Mouse (Mus musculus) midbrain, embryonic 11.5 days (tissue): Measurements from ENCODE around the gene Alg13. TPM values are rescaled to one million over a fixed set of nuclear protein-coding genes. Genes with fewer than 3 reads are reported as not detected.
A peak's percentile ranks its signal among the peaks of the same experiment; 100 is the strongest.

Experiments used
- ATAC-seq: fragments of 200-750 bp; cut with Nextera tagmentation; 2 replicates; pipeline ENCODE4 v1.8.0; 2017; ENCODE audit warnings: moderate TSS enrichment, moderate library complexity; ENCODE audit not compliant: low FRiP score
- DNase-seq: peaks from one replicate; pipeline ENCODE4 v3.0.0; 2015; ENCODE audit warnings: low spot score; ENCODE audit errors: missing footprints
- H3K27ac ChIP-seq: fragments of 300-500 bp; sonication (generic); 2 replicates; pipeline ENCODE4 v1.5.1; 2014; ENCODE audit warnings: low read depth, low read length
- H3K27me3 ChIP-seq: fragments of 300-500 bp; sonication (generic); 2 replicates; pipeline ENCODE4 v1.6.1; 2014; ENCODE audit warnings: mild to moderate bottlenecking, low read length, moderate library complexity, mixed read lengths; ENCODE audit not compliant: control insufficient read depth, insufficient read depth
- H3K36me3 ChIP-seq: fragments of 300-500 bp; sonication (generic); 2 replicates; pipeline ENCODE4 v1.6.1; 2014; ENCODE audit warnings: mild to moderate bottlenecking, low read length, moderate library complexity, mixed read lengths; ENCODE audit not compliant: control insufficient read depth, insufficient read depth
- H3K4me1 ChIP-seq: fragments of 300-500 bp; sonication (generic); 2 replicates; pipeline ENCODE4 v1.6.1; 2014; ENCODE audit warnings: low read length; ENCODE audit not compliant: control insufficient read depth, insufficient read depth
- H3K4me2 ChIP-seq: fragments of 300-500 bp; sonication (generic); 2 replicates; pipeline ENCODE4 v1.6.1; 2014; ENCODE audit warnings: mild to moderate bottlenecking, moderate library complexity
- H3K4me3 ChIP-seq: fragments of 300-500 bp; sonication (generic); 2 replicates; pipeline ENCODE4 v1.5.1; 2014; ENCODE audit warnings: low read depth, low read length
- H3K9ac ChIP-seq: fragments of 300-500 bp; sonication (generic); 2 replicates; pipeline ENCODE4 v1.6.1; 2014; ENCODE audit warnings: low read length
- H3K9me3 ChIP-seq: fragments of 300-500 bp; sonication (generic); 2 replicates; pipeline ENCODE4 v1.6.1; 2016; ENCODE audit warnings: low read length; ENCODE audit not compliant: control insufficient read depth
- WGBS: fragments of 180-500 bp; shearing (Covaris S2); extraction: QIAGEN DNeasy Blood & Tissue Kit; methylation state at CpG from one replicate; pipeline ENCODE4 v1.1.7; 2014; 5-methylcytosine and 5-hydroxymethylcytosine counted together
- polyA plus RNA-seq: library from polyadenylated mRNA; unstranded; fragments of >200 nt; fragmentation: Nextera tagmentation; extraction: Ambion mirVana; gene quantifications from 2 replicates; pipeline ENCODE4 v1.2.1, GENCODE M21; 2014

Gene Alg13
- polyA plus RNA-seq = 27.2 and 31.0 TPM in 2 replicates

DNA sequence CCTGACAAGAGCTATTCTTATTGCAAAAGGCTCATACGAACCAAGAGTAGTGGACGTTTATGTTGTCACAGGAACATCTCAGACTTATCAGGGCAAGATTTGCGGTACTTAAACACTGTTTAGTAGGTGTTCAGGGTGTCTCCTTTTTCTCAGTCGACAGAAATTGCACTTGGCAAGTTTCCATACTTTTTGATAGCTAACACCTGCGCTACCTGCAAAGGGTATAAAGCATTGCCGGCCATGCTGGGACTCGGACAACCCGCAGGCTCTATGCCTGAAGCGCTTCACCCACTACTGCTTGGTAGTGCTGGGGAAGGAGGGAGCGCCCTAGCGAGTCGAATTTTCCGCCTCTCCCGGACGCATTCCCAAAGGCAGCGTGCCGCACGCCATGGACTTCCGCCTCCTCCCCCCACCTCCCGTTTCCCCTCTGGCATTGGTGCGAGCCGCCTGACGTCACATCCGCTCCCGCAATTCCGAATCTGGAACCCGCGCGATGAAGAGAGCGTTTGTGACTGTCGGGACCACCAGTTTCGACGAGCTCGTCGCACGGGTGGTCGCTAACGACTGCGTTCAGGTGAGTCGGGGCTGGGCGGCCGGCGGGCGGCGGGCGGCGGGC lies at the start of gene Alg13:
Alg13 (plus strand) TSS at position 257 of the 616 bp plus-strand sequence.
- Histone ChIP-seq H3K27me3 (no peaks in the 10 kb centered on the region), H3K4me2 (peak within 1 kb of the TSS; percentile 71), H3K27ac (no peak within 1 kb of the TSS), H3K36me3 (no peaks in the 10 kb centered on the region), H3K4me1 (no peaks in the 10 kb centered on the region), H3K9ac (peak within 1 kb of the TSS; percentile 64), H3K4me3 (peak within 1 kb of the TSS; percentile 58), H3K9me3 (no peaks in the 10 kb centered on the region)
- WGBS = 25% methylated on average over 37 of the region's 47 CpGs
- ATAC-seq (peak; percentile 94), DNase-seq (peak; percentile 94)

DNA sequence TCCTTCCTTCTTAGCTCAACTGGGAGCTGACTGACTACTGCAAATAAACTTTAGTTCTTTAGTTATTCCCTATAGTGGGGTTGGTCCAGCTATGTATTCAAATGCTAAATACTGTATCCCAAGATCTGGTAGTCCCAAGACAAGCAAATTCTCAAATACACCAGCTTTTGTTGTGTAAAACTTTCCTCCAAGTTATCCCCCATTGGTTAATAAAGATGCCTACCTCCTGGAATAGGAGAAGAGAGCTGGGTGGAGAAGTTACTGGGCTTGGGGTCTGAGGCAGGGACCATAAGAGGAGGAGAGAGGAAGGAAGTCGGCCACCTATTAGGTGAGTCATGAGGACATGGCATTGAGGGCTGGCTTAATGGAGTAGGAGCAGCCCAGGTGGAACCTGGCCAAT lies 49.0 kb upstream of the Alg13 start:
- H3K36me3 ChIP-seq = no peaks in the 10 kb centered on the region
- H3K27me3 ChIP-seq = no peaks in the 10 kb centered on the region
- no peak overlapping the region for H3K4me2 ChIP-seq
- no peak overlapping the region for H3K9ac ChIP-seq
- DNase-seq (no peak), ATAC-seq (no peak)
- H3K4me1 ChIP-seq = no peaks in the 10 kb centered on the region
- no peak overlapping the region for H3K4me3 ChIP-seq
- H3K9me3 ChIP-seq = no peaks in the 10 kb centered on the region
- WGBS = 79% methylated on average over 1 of the region's 1 CpGs
- H3K27ac ChIP-seq = no peak overlapping the region

DNA sequence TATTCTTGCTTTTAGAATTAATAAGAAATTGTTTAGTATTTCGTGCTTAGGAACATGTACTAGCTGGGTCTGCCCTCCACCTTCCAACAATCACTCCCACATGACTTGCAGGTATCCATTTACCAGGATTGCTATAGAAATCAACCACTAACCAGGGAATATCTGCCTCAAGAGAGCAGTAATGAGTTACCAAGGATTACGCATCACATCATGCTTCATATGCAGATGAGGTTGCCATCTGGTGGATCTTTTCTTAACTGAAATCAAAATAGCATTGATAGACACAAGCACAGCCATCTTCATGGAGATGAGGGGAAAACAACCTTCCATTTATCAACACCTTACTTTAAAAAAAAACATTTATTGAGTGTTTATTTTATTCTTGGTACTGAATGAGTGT lies 16.1 kb upstream of the Alg13 start:
- Histone ChIP-seq H3K27ac (no peak overlapping the region), H3K4me1 (no peaks in the 10 kb centered on the region), H3K4me3 (no peak overlapping the region), H3K4me2 (no peak overlapping the region), H3K36me3 (no peaks in the 10 kb centered on the region), H3K27me3 (no peaks in the 10 kb centered on the region), H3K9ac (no peak overlapping the region), H3K9me3 (no peaks in the 10 kb centered on the region)
- ATAC-seq = no peak
- no peak for DNase-seq
- WGBS = 81% methylated on average over 2 of the region's 2 CpGs

DNA sequence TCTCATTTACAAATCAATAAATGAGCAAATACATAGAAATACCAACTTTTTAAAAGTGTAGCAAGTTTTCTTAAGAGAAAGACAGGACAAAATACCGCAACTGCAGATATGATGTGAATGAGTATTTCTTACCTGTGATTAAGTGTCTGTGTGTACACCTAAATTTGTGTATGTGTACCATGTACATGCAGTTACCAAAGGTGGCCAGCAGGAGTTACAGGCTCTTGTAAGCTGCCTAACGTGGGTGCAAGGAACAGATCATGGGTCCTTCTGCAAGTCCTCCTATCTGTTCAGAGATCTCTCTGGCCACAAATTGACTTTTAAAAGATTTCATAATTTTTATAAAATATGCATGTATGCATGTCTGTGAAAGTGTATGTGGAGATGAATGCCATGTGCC lies 11.9 kb upstream of the Alg13 start:
- H3K4me1 ChIP-seq = no peaks in the 10 kb centered on the region
- no peak overlapping the region for H3K4me2 ChIP-seq
- H3K27me3 ChIP-seq = no peaks in the 10 kb centered on the region
- H3K9me3 ChIP-seq = no peaks in the 10 kb centered on the region
- no peak overlapping the region for H3K27ac ChIP-seq
- no peaks in the 10 kb centered on the region for H3K36me3 ChIP-seq
- 90% methylated on average over 2 of the region's 2 CpGs for WGBS
- no peak overlapping the region for H3K4me3 ChIP-seq
- DNase-seq (no peak), ATAC-seq (no peak)
- H3K9ac ChIP-seq = no peak overlapping the region

DNA sequence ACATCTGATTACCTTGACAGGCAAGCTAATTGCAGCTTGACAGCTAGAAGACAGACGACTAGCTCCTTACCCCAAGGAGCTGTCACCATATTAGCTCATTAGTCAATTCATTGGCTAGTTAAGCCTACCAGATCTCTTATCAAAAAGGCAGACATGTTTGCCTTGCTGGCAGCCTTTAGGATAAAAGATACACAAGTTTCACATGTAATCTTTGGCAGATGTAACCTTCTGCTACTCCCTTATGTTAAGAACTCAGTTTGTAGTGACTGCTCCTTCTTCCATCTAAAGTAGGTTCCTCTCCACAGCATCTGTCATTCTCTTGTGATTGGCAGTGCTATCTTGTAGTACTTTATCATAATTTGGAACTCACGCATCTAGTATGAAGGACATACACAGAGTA lies 3.6 kb upstream of the Alg13 start:
- WGBS = 78% methylated on average over 2 of the region's 2 CpGs
- no peak overlapping the region for H3K4me2 ChIP-seq
- no peak for DNase-seq
- no peak overlapping the region for H3K4me3 ChIP-seq
- ATAC-seq = no peak
- no peak overlapping the region for H3K9ac ChIP-seq
- H3K27me3 ChIP-seq = no peaks in the 10 kb centered on the region
- H3K4me1 ChIP-seq = no peaks in the 10 kb centered on the region
- no peak overlapping the region for H3K27ac ChIP-seq
- H3K36me3 ChIP-seq = no peaks in the 10 kb centered on the region
- H3K9me3 ChIP-seq = no peaks in the 10 kb centered on the region

DNA sequence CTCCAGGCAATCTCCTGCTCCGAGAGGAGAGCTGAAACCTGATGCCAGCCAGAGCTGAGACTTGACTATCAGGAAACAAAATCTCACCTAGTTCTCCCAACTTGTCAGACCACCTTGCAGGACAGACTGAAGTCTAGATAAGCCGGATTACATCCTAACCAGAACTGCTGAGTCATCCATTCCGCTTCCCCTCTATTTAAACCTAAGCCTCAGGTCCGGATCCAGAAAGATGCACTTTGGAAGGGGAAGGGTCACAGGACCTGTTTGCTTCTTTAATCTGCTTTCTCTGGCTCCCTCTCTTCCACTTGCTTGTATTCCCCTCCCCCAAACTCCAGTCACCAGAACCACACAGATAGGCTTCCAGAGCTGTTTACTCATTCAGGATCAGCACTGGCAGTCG lies 2.6 kb upstream of the Alg13 start:
- H3K27me3 ChIP-seq = no peaks in the 10 kb centered on the region
- DNase-seq (no peak), ATAC-seq (no peak)
- H3K27ac ChIP-seq = no peak overlapping the region
- WGBS = 33% methylated on average over 5 of the region's 5 CpGs
- H3K4me2 ChIP-seq = no peak overlapping the region
- no peaks in the 10 kb centered on the region for H3K9me3 ChIP-seq
- no peaks in the 10 kb centered on the region for H3K4me1 ChIP-seq
- no peak overlapping the region for H3K4me3 ChIP-seq
- no peaks in the 10 kb centered on the region for H3K36me3 ChIP-seq
- H3K9ac ChIP-seq = no peak overlapping the region

DNA sequence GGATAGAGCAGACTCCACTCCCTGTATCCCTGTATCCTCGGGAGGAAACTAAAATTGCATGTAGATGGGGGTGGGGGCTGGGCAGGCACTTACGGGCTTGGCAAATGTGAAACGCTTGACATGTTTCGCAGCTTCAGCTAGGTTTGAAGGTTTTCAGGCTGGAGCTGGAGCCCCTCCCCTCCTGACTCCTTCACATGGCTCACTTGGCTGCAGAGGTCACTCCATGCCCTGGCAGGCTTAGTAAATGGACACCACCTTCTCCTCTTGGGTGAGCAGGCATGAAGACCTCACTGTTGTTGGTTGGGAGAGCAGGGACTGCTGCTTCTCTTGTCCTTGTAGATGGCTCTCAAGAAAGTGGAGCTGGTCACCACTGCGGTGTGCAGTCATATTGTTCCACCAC lies 1.6 kb upstream of the Alg13 start:
- Histone ChIP-seq H3K9me3 (no peaks in the 10 kb centered on the region), H3K9ac (no peak overlapping the region), H3K4me1 (no peaks in the 10 kb centered on the region), H3K27ac (no peak overlapping the region), H3K4me2 (no peak overlapping the region), H3K4me3 (no peak overlapping the region), H3K27me3 (no peaks in the 10 kb centered on the region), H3K36me3 (no peaks in the 10 kb centered on the region)
- ATAC-seq = no peak
- DNase-seq = no peak
- WGBS = 67% methylated on average over 5 of the region's 5 CpGs

DNA sequence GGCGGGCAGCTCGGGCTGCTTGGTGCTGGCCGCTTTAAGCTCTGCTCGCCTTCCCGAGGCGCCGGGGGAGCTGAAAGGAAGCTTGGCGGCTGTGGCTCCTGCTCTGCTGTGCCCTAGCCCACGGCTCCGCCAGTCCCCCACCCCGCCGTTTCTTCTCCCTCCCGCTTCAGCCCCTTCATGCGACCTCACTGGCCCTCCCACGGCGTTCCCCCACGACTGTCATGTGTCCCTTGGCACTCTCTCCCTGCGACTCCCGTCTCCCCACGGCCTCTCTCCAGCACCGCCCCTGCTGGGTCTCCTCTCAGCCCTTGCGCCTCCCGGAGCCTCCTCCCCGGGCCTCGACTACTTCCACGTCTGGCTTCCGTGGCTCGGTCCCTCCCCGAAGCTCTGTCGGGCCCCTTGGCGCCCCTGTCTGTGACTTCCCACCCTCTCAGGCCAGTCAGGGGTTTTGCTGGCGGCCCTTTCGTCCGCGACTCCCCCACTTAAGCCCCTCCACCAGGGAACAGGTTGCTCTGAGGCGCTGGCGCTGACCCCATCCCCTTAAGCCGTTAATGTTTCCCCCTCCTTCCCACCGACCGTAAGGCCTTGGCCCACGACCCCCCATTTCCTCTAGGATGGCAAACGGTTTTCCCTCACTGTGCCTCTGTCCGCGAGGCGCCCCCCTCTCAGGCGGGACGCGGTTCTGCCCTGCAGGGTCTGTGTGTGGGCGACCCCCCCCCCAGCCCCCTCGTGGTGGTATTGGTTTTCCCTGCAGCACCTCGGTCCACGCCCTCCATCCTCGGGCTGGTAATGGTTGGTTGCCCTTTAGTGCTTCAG lies 768 bp downstream of the Alg13 start:
- DNase-seq = peak; percentile 87
- H3K4me3 ChIP-seq = peak overlapping the region; percentile 58
- H3K27me3 ChIP-seq = no peaks in the 10 kb centered on the region
- peak; percentile 79 for ATAC-seq
- no peaks in the 10 kb centered on the region for H3K4me1 ChIP-seq
- 10% methylated on average over 34 of the region's 53 CpGs for WGBS
- H3K27ac ChIP-seq = no peak overlapping the region
- peak overlapping the region; percentile 64 for H3K9ac ChIP-seq
- no peaks in the 10 kb centered on the region for H3K36me3 ChIP-seq
- no peaks in the 10 kb centered on the region for H3K9me3 ChIP-seq
- peak overlapping the region; percentile 71 for H3K4me2 ChIP-seq

DNA sequence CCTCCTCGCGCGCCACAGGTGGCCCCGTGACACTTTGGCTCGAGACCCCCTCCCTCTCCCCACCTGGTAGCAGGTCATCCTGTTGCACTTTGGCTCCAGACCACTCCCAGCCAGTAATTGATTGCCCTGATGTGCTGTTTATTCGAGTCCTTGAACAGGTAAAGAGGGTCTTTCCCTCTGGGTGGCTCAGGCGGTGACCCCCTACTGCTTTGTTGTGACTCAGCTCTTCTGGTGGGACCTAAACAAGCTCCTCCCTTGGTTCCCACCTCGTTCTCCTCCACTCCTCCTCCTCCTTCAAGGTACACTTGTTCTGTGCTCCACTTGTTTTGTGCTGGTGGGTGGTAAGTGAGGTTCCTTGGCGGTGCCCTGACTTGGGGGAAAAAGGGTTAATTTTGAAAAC lies 1.8 kb downstream of the Alg13 start:
- Histone ChIP-seq H3K4me3 (no peak overlapping the region), H3K4me2 (no peak overlapping the region), H3K27ac (no peak overlapping the region), H3K9ac (no peak overlapping the region), H3K4me1 (no peaks in the 10 kb centered on the region), H3K9me3 (no peaks in the 10 kb centered on the region), H3K27me3 (no peaks in the 10 kb centered on the region), H3K36me3 (no peaks in the 10 kb centered on the region)
- WGBS = 38% methylated on average over 9 of the region's 9 CpGs
- DNase-seq = no peak
- ATAC-seq = no peak
